Mouse (Mus musculus) G1E (cell line): Measurements from ENCODE around the gene Amz1. TPM values are rescaled to one million over a fixed set of nuclear protein-coding genes. Genes with fewer than 3 reads are reported as not detected.

ENCODE experiments used
- ATAC-seq: 2 replicates; pipeline ENCODE4 v1.8.0; 2016; ENCODE audit warnings: mild to moderate bottlenecking; ENCODE audit not compliant: insufficient number of reproducible peaks, poor library complexity, low FRiP score, severe bottlenecking; ENCODE audit errors: extremely low read depth
- DNase-seq: peaks from one replicate; pipeline ENCODE4 v3.0.0; 2012; ENCODE audit warnings: low spot score
- H3K27me3 ChIP-seq: 2 replicates; pipeline ENCODE4 v1.6.1; 2012; ENCODE audit warnings: mild to moderate bottlenecking, low read length, inconsistent platforms; ENCODE audit not compliant: insufficient read depth
- H3K36me3 ChIP-seq: replicated peaks from 2 replicates; pipeline ENCODE3; 2012; ENCODE audit warnings: mild to moderate bottlenecking, inconsistent platforms
- H3K4me1 ChIP-seq: 2 replicates; pipeline ENCODE4 v1.6.1; 2012; ENCODE audit warnings: low read depth, low read length, inconsistent platforms, mixed read lengths; ENCODE audit not compliant: insufficient read depth
- H3K4me3 ChIP-seq: 2 replicates; pipeline ENCODE4 v1.5.1; 2012; ENCODE audit warnings: low read depth, mild to moderate bottlenecking, inconsistent platforms, low read length, moderate library complexity, mixed read lengths
- H3K9me3 ChIP-seq: replicated peaks from 2 replicates; pipeline ENCODE4 v1.6.1; 2012; ENCODE audit warnings: inconsistent platforms
- CTCF ChIP-seq: IDR thresholded peaks from 2 replicates; pipeline ENCODE4 v1.5.1; 2012; ENCODE audit warnings: low read depth, low read length, inconsistent platforms, mixed read lengths
- GATA1 ChIP-seq: IDR thresholded peaks from 2 replicates; pipeline ENCODE4 v1.6.1; 2012; ENCODE audit warnings: borderline replicate concordance, low read length, inconsistent platforms, mixed read lengths
- GATA2 ChIP-seq: IDR thresholded peaks from 2 replicates; pipeline ENCODE4 v1.6.1; 2012; ENCODE audit warnings: low read depth, low read length, inconsistent platforms, borderline replicate concordance
- POLR2AphosphoS5 ChIP-seq: IDR thresholded peaks from 2 replicates; pipeline ENCODE4 v1.6.1; 2012; ENCODE audit warnings: low read depth, low read length, inconsistent platforms; ENCODE audit not compliant: insufficient replicate concordance
- TAL1 ChIP-seq: conservative IDR thresholded peaks from 2 replicates; pipeline ENCODE4 v1.6.1; 2012; ENCODE audit warnings: low read depth, low read length, inconsistent platforms, mixed read lengths
- polyA plus RNA-seq: library from polyadenylated mRNA; stranded (reverse); fragments of >175 nt; gene quantifications from 2 replicates; pipeline ENCODE4 v1.2.3, GENCODE M21; 2012
- total RNA-seq, 2 experiments: library from RNA; stranded (forward) in 1 of 2; stranded (reverse) in 1 of 2; fragments of 200-1000 nt in 1 of 2; fragments of >200 nt in 1 of 2; fragmentation: Nextera tagmentation in 1 of 2; gene quantifications; 2 replicates each; pipeline ENCODE4 v1.2.3; 2014 to 2017

Amz1 gene
- not detected in 2 replicates for total RNA-seq (2014; fragmentation: Nextera tagmentation)
- total RNA-seq (2017), result 0.12 and 1.4 TPM in 2 replicates
- polyA plus RNA-seq, result 0.37 and 0.40 TPM in 2 replicates

- Histone ChIP-seq H3K27me3 (peaks cover 22% of the 10 kb centered on the region), H3K9me3 (no peaks in the 10 kb centered on the region)
- no peak for ATAC-seq
Observed at GRCm38 (mm10) chr5:140723822-140724221, at the start of gene Amz1. Gene Amz1, plus strand, starts transcription at chr5:140724127.

GRCm38 (mm10) chr5:140675079-140675478 is 48.8 kb upstream of the Amz1 start:
- Histone ChIP-seq H3K36me3 (no peaks in the 10 kb centered on the region), H3K27me3 (peaks cover 40% of the 10 kb centered on the region), H3K4me3 (no peak overlapping the region), H3K9me3 (no peaks in the 10 kb centered on the region), H3K4me1 (no peaks in the 10 kb centered on the region; the same call in 1 of the 2 replicates)
- no peak for ATAC-seq
- no peak for DNase-seq
- TF ChIP-seq TAL1 (no peak), GATA2 (no peak), CTCF (no peak)

More at GRCm38 (mm10) chr5:140723822-140724221, at the start of gene Amz1:
- DNase-seq, result no peak
- no peaks in the 10 kb centered on the region for H3K4me1 ChIP-seq
- no peak within 1 kb of the TSS; the same call in 1 of the 2 replicates for H3K4me3 ChIP-seq
- TF ChIP-seq POLR2AphosphoS5, result no peak
- TF ChIP-seq GATA1, result no peak
- TF ChIP-seq CTCF, result no peak
- no peak for TF ChIP-seq GATA2
- no peak for TF ChIP-seq TAL1
- peaks cover 11% of the 10 kb centered on the region for H3K36me3 ChIP-seq

GRCm38 (mm10) chr5:140675640-140676039 is 48.3 kb upstream of the Amz1 start:
- ATAC-seq (no peak), DNase-seq (no peak)
- Histone ChIP-seq H3K4me3 (no peak overlapping the region), H3K4me1 (no peaks in the 10 kb centered on the region; the same call in 1 of the 2 replicates), H3K9me3 (no peaks in the 10 kb centered on the region), H3K27me3 (peaks cover 36% of the 10 kb centered on the region), H3K36me3 (no peaks in the 10 kb centered on the region)
- TF ChIP-seq GATA2, result no peak

GRCm38 (mm10) chr5:140677137-140677536 is 46.8 kb upstream of the Amz1 start:
- no peak for DNase-seq
- ATAC-seq, result no peak

GRCm38 (mm10) chr5:140680051-140680450 is 43.9 kb upstream of the Amz1 start:
- Histone ChIP-seq H3K27me3 (peaks cover 20% of the 10 kb centered on the region), H3K4me3 (no peak overlapping the region), H3K9me3 (no peaks in the 10 kb centered on the region), H3K36me3 (no peaks in the 10 kb centered on the region), H3K4me1 (peaks cover 4% of the 10 kb centered on the region)
- DNase-seq (no peak), ATAC-seq (no peak)
- no peak for TF ChIP-seq TAL1
- TF ChIP-seq GATA1, result no peak
- TF ChIP-seq GATA2, result no peak
- TF ChIP-seq CTCF, result no peak
- no peak for TF ChIP-seq POLR2AphosphoS5

More at GRCm38 (mm10) chr5:140677137-140677536, 46.8 kb upstream of the Amz1 start:
- TF ChIP-seq POLR2AphosphoS5, result no peak
- TF ChIP-seq GATA2, result no peak
- no peak for TF ChIP-seq GATA1
- no peak for TF ChIP-seq CTCF
- no peak for TF ChIP-seq TAL1
- H3K9me3 ChIP-seq, result no peaks in the 10 kb centered on the region
- peaks cover under 1% of the 10 kb centered on the region for H3K4me1 ChIP-seq
- H3K36me3 ChIP-seq, result no peaks in the 10 kb centered on the region
- H3K4me3 ChIP-seq, result no peak overlapping the region
- peaks cover 25% of the 10 kb centered on the region for H3K27me3 ChIP-seq

GRCm38 (mm10) chr5:140680950-140681349 is 43.0 kb upstream of the Amz1 start:
- no peak for DNase-seq
- peaks cover 4% of the 10 kb centered on the region for H3K4me1 ChIP-seq
- no peak for ATAC-seq
- H3K36me3 ChIP-seq, result no peaks in the 10 kb centered on the region
- no peak overlapping the region for H3K4me3 ChIP-seq
- TF ChIP-seq GATA1 (no peak), POLR2AphosphoS5 (no peak), TAL1 (no peak), CTCF (no peak), GATA2 (no peak)
- H3K9me3 ChIP-seq, result no peaks in the 10 kb centered on the region
- H3K27me3 ChIP-seq, result peaks cover 16% of the 10 kb centered on the region

- no peak overlapping the region for H3K4me3 ChIP-seq
- peaks cover 4% of the 10 kb centered on the region for H3K4me1 ChIP-seq
- peaks cover 19% of the 10 kb centered on the region for H3K27me3 ChIP-seq
- ATAC-seq, result no peak
- no peaks in the 10 kb centered on the region for H3K36me3 ChIP-seq
- H3K9me3 ChIP-seq, result no peaks in the 10 kb centered on the region
- TF ChIP-seq CTCF, result no peak
- TF ChIP-seq POLR2AphosphoS5, result no peak
- no peak for TF ChIP-seq GATA1
- no peak for TF ChIP-seq TAL1
- no peak for DNase-seq
Observed at GRCm38 (mm10) chr5:140682113-140682512, 41.8 kb upstream of the Amz1 start.
